Mouse (Mus musculus): Measurements from ENCODE around the gene Cngb1.

- TF ChIP-seq CTCF (IDR thresholded peaks at IDR 0.05; ENCODE audit: low read depth, low read length) (peak; percentile 50), POLR2A (IDR thresholded peaks at IDR 0.05; ENCODE audit: insufficient read depth, low read length) (no peak)
Measured at GRCm38 (mm10) chr8:95302410-95302809, 4.0 kb downstream of the Cngb1 start.

Data from ES-Bruce4 (cell line).